Mouse (Mus musculus): Measurements from ENCODE around the gene Atp2b1.
"Not testable (repeated sequence)": the region's sequence is repeated elsewhere in the genome, so short reads cannot be mapped to it uniquely, and the experiment has no call there.

Atp2b1 gene

DNA sequence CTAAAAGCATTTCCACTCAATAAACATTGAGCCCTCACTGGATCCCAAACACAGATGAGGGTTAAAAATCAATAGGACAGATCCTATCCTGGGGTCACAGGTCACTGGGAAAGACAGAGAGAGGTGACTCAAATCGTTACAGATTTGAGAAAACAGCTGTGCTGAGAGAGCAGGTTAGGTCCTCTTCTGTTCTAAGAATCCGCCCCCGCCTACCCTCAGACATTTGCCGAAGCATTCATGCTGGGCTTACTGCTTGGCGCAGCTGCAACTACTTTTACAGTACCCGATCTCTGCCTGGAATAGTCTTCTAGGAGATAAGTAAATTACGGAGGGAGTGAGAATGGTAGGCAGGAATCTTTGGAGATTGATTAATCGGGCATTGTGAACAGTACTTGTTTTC, 47.9 kb downstream of the Atp2b1 start:
- DNase-seq (ENCODE audit: low read depth, low spot score), result peak; percentile 31

DNA sequence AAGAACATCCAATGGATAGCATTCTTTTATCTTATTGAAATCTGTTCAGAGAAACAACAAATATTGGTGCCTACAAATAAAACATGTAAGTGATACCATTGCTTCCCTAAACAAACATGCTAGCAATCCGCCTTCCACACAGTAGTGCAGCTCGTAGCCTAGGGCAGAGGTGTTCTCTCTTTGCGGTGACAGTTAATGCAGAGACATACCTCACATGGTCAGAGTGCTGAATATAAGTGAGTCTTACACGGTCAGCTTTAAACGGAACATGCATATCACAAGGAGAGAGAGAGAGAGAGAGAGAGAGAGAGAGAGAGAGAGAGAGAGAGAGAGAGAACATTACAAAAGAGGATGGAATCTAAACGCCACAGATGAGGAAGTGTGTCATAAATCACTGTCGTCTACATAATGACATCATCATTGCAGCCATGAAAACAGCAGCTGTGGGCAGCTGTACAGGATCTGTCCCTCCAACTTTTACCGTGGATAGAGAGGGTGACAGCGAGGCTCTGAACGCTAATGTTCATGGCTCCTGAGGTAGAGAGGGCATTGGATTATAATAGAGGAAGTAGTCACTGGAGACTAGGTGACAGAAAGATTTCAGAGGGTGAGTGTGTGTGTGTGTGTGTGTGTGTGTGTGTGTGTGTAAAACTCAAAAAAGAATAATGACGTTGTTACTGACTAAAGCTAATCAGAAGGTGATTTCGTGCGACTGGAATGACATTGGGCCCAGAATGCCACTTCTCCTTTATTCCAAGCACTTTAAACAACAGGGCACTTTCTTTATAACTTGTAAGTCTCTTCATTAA, 52.4 kb downstream of the Atp2b1 start:
- no peak for DNase-seq (ENCODE audit: low read depth, low spot score)

DNA sequence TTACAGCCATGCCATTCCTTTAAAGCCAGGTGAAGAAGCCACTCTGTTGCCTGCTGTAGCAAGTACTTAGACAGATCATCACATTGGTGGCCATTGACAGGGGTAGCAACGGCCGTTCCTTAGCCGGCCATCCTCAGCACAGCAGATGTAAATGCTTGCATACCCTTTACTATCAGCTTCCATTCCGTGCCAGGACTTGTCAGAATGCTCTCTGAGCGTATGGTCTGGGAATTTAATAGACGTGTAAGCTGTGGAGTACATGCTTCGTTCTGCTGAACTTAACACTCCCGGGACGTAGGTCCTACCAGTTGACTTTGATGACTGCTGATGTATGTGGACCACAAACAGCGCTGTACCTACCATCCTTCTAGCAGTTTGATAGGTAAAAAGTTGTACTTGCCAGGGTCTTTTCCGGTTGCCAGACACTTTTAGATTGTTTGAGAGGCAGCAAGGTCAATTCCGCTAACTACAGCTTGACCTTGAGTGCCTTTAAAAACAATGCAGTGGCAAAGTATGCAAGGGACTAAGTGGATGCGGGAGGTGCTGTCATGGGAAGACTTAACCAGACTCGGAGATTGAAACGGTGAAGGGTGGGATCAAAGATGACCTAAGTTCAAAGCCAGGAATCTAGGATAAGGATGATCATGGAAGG, 53.2 kb downstream of the Atp2b1 start:
- peak; percentile 53 for DNase-seq (ENCODE audit: low read depth, low spot score)

DNA sequence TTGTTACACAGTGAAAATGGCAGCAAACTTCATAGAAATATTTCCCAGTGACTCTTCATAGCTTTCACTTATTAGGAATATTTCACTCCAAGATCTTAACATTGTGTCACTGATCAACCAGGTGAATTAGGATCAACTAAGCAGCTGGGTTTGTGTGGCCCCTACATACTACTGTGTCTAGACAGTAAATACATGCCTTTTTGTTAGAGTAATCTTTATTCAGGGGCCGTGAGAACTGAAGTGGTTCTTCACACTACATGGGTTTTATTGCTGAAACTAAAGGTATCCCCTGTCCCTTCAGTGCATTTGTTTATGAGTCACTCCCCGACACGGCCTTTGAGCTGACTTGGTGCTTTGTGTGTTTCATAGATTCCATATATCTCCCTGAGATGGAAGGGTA, 56.7 kb downstream of the Atp2b1 start:
- DNase-seq (ENCODE audit: low read depth, low spot score), result no peak

DNA sequence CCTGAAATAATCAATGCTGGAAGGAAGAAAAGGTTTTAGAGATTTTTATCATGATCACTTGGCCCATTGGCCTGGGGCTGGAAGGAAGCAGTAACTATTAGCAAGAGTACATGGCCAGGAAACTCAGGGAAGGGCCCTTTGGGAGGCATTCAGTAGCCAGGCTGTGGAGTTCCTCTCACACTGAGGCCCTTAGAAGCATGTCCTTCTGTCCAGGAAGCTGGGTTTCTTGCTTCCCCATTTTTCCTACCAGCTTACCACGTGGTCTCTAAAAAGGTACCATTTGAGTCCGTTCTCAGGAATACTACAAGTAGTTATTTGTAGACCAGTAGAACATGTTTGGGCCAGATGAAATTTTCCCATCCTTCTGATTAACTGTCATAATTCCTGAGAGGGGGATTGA, 58.2 kb downstream of the Atp2b1 start:
- no peak for DNase-seq (ENCODE audit: low read depth, low spot score)

- DNase-seq (ENCODE audit: low read depth, low spot score), result no peak
Observed at GRCm38 (mm10) chr10:98972912-98973605, 58.9 kb downstream of the Atp2b1 start.

DNA sequence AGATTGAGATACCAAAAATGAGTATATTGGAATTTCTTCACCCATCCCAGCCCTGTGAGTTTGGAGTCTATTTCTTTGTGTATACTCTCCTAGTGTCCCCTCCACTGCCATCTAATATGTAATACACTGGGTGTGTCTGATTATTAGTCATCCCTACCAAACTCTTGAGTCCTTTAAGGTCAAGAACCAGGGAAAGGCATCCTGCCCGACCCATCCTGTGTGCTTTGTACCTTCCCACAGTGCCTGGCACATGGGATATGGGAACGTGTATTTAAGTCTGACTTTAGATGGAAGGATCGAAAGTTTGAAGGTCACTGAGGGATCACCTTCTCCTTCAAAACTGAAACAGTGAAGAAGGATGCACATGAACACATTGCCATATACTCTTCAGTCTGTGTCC, 60.4 kb downstream of the Atp2b1 start:
- no peak for DNase-seq (ENCODE audit: low read depth, low spot score)

GRCm38 (mm10) chr10:98975611-98976010, 61.4 kb downstream of the Atp2b1 start:
- DNase-seq (ENCODE audit: low read depth, low spot score), result no peak

- DNase-seq (ENCODE audit: low read depth, low spot score), result no peak
Observed at GRCm38 (mm10) chr10:98976877-98977494, 62.8 kb downstream of the Atp2b1 start.

DNA sequence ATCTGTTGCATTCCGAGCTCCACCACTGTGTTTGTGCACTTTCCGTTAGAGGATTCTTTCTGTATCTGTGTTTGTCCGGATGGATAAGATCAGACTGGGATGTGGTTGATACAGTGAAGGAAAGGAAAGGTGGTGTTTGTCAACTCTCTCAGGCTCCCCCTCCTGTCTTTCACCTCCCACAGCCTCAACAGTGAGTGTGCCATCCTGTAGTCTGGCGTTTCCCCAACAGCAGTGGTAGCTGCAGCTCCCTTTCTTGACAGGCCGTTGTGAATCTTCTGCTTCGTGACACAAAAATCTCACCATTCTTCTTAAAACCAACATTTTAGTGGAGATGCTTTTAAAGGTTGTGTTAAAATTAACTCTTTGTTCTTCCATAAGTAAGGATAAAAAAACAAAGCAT, 64.6 kb downstream of the Atp2b1 start:
- DNase-seq (ENCODE audit: low read depth, low spot score), result no peak

- DNase-seq (ENCODE audit: low read depth, low spot score), result no peak
Observed at GRCm38 (mm10) chr10:98979296-98979695, 65.1 kb downstream of the Atp2b1 start.

DNA sequence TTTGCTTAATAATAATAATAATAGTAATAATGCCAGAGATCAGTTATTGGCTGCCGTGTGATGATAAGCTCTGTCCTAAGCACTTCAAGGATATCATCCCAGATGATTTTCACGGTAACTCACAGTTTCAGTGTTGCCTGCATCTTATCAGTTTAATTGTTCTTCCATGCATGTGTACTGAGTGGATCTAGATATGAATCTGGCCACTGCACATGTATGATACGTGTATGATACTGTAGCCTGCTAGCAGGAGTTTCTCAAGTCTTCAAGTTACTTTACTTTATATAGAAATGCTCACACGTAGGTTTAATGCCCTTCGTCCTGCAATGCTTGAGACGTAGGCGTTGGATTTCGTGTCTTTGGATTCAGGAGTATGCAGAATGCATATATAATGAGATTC, 65.7 kb downstream of the Atp2b1 start:
- no peak for DNase-seq (ENCODE audit: low read depth, low spot score)

DNA sequence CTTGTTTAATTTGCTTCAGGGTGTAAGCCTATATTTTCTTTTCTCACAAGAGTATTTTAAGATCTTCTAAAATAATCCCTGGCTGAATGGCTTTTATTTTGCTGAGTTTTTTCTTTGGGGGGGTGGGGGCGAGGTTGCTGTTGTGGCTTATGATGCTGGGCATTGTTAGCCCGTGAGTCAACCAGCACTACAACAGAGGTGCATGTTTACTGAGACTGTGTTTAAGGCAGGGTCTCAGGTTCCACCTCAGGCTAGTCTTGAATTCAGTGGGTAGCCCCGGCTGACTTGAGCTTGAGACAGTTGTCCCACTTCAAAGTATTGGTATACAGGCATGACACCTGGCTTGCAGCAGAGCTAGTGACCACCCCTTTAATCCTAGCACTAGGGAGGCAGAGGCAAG, 77.8 kb downstream of the Atp2b1 start:
- DNase-seq (ENCODE audit: low read depth, low spot score), result no peak

- no peak for DNase-seq (ENCODE audit: low read depth, low spot score)
Observed at GRCm38 (mm10) chr10:98993186-98993585, 79.0 kb downstream of the Atp2b1 start.

GRCm38 (mm10) chr10:98995016-98995747, 81.0 kb downstream of the Atp2b1 start:
- not testable (repeated sequence) for DNase-seq (ENCODE audit: low read depth, low spot score)

GRCm38 (mm10) chr10:99004866-99005265, 90.7 kb downstream of the Atp2b1 start:
- no peak for DNase-seq (ENCODE audit: low read depth, low spot score)

DNA sequence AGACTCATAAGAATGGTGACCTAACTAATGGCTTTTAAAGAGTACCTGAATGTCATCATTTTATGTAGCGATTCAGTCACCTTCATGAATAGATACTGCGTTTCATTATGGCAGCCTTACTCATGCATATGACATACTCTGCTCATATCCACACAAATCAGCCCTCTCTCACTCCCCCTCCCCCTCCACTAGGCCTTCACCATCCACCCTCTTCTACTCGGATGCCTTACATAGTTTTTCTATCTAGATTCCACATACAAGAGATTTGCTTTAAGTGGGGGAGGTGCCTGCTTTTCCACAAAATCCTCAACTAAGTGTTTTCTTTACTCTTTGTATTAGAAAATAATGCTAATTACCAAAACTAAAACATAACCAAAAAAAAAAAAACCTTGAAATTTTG, 96.9 kb downstream of the Atp2b1 start:
- no peak for DNase-seq (ENCODE audit: low read depth, low spot score)

DNA sequence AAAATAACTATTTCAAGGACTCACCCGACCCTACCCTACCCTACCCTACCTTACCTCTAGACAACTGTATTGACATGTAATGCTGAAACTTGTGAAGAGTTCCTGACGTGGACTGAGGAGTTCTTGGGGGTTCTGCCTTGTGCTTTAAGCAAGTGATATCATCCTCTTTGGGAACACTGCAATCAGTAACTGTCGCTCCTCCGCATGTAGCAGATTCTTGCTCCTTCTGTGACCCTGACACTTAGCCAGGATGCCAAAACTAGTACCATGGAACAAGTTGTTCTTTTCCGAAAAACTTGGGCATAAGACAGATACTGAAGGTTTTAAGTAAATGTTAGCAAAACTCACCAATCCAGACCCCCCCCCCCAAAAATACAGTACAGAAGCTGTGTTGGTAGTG, 97.9 kb downstream of the Atp2b1 start:
- DNase-seq (ENCODE audit: low read depth, low spot score), result no peak

GRCm38 (mm10) chr10:99014737-99015136, 100.5 kb downstream of the Atp2b1 start:
- no peak for DNase-seq (ENCODE audit: low read depth, low spot score)

DNA sequence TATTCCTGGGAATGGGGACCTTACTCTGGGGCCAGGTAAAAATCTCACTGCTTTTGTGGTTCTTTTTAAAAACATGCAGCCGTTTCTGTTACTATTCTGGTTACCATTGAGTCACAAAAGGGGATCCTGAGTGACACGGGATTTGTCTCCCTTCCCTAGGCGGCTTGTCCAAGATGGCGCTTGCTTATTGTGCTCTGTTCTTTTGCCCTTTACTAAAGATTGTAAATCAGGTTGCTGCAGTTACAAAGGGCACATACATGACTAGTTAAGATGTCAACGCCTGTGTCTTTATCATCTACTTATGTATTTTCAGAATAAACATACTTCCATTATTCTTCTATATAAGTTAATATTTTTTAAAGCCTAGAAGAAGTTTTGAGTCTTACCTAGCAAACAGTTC, 102.8 kb downstream of the Atp2b1 start:
- no peak for DNase-seq (ENCODE audit: low read depth, low spot score)

DNA sequence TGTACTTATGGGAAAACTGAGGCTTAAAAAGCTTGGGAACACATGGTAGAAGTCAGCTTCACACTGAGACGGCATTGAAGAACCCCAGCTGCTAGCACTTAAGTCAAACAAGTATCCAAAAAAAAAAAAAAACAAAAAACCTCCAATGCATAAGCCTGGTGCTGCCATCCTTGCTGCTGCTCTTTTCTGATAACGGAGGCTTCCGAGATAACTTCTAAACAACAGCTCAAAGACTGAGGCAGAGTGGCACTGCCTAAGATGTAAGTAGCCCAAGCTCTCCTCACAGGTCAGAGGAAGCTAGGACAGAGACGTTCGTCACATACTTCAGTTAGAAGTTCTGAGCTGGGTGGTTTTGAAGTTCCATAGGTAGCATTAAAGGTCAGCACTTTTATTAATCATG, 113.3 kb downstream of the Atp2b1 start:
- no peak for DNase-seq (ENCODE audit: low read depth, low spot score)

DNA sequence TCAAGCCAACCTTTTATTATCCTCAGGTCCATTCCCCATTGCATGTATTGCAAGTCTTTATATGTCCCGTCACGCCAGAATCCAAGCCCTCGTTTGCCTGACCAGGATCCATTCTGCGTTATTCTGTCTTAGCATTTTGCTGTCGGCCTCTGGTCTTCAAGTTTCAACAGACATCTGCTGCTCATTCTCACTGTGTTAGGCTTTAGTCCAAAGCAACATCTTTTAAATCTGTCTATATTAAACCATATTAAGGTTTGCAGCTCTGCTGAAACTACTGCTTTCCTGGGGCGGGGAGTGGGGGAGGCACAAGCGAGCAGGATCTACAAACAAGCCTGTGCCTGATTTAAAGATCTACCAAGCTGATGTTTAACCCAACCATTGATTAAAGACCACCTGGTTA, 115.6 kb downstream of the Atp2b1 start:
- DNase-seq (ENCODE audit: low read depth, low spot score), result no peak
